Mouse (Mus musculus) cerebellum, adult 2 months (tissue): ENCODE results near the gene Pnpla2.

ENCODE experiments used
- CTCF ChIP-seq: fragments of 200-500 bp; IDR thresholded peaks from 2 replicates; pipeline ENCODE4 v1.5.1; 2011; ENCODE audit warnings: low read depth, mild to moderate bottlenecking, control low read depth, low read length, moderate library complexity, borderline replicate concordance; ENCODE audit not compliant: insufficient read depth
- POLR2A ChIP-seq: fragments of 200-500 bp; IDR thresholded peaks from 2 replicates; pipeline ENCODE4 v1.6.1; 2011; ENCODE audit warnings: low read length, control low read depth, borderline replicate concordance; ENCODE audit not compliant: insufficient read depth

DNA sequence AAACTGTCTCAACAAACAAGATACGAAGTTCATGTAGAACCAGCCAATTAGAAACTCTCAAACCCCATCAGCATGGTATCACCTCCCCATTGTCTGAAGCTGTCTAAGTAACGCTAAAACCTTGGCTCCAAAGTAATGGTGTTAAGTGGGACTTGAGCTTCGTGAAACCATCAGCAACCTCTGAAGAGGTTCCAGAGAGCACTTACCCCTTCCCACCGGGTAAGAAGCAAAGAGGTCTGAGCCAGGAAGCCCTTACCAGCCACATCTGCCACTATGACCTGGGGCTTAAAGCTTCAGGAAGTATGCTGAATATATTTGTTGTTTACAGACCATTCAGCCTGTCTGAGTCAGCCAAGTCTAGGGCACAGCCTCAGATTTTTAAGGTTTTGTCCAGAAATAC, 49.5 kb upstream of the Pnpla2 start:
- TF ChIP-seq CTCF (no peak), POLR2A (no peak)
